Mouse (Mus musculus): Measurements from ENCODE around the gene Acsl1.

DNA sequence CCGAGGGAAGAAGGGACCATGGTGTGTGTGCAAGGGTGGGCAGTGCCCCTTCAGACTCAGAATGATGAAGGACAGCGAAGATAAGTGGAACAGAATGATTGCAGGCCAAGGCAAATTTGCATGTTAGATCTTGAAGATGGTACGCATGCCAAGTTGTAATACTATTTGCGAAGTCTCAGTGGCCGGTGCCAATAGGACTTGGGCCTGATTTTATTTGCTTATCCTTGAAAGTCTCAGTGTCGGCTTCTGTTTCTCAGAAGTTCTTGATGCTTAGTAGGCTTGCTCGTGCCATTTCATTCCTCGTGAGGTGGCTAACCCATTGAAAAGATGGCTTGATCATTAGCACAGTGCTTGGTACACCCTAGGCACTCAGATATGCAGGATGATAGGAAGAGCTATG is 19.4 kb downstream of the Acsl1 start:
- TF ChIP-seq CTCF (IDR thresholded peaks at IDR 0.05; ENCODE audit: extremely low read depth, insufficient read depth, insufficient read length, insufficient replicate concordance) (no peak), POLR2A (IDR thresholded peaks at IDR 0.05; ENCODE audit: low read depth, low read length) (no peak)

Data from spleen, adult 2 months (tissue).